Mouse (Mus musculus): Measurements from ENCODE around the gene Taar7d. TPM values are rescaled to one million over a fixed set of nuclear protein-coding genes. Genes with fewer than 3 reads are reported as not detected.

Taar7d gene
- polyA plus RNA-seq (2012; rRNA removed), result not detected in 2 replicates

DNA sequence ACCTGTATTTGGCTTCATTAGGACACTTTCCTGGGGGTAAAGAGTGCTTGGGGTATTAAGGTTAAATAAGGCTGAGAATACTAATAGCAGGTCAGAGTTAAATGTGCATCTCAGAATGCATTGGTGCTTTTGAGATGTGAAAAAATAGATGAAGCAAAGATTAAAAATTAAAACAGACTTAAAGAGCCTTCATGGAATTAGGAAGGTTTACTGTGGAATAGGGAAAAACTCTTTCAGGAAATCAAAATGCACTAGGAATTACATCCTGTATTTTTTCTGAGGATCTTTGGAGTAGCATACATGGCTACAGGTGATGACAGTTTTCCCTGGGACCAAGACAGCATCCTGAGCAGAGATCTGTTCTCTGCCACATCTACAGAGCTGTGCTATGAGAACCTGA lies at the start of gene Taar7d:
Gene Taar7d (plus strand): TSS at position 301 of the 400 bp plus-strand sequence.
- H3K36me3 ChIP-seq (ENCODE audit: control insufficient read depth, insufficient read depth, low read length), result no peaks in the 10 kb centered on the region
- no peak within 1 kb of the TSS for H3K4me3 ChIP-seq (ENCODE audit: control insufficient read depth, low read depth, low read length)
- H3K4me1 ChIP-seq (ENCODE audit: control insufficient read depth, insufficient read depth, low read length), result no peaks in the 10 kb centered on the region
- H3K27me3 ChIP-seq (ENCODE audit: control insufficient read depth, insufficient read depth, low read length), result no peaks in the 10 kb centered on the region
- no peak within 1 kb of the TSS for H3K27ac ChIP-seq (ENCODE audit: control insufficient read depth, insufficient read depth, low read depth, low read length)
- no peak for TF ChIP-seq POLR2A (IDR thresholded peaks at IDR 0.05; ENCODE audit: control insufficient read depth, low read depth, low read length)
- no peak for TF ChIP-seq CTCF (IDR thresholded peaks at IDR 0.05; ENCODE audit: control insufficient read depth, insufficient read depth, insufficient replicate concordance, low read depth, low read length)

DNA sequence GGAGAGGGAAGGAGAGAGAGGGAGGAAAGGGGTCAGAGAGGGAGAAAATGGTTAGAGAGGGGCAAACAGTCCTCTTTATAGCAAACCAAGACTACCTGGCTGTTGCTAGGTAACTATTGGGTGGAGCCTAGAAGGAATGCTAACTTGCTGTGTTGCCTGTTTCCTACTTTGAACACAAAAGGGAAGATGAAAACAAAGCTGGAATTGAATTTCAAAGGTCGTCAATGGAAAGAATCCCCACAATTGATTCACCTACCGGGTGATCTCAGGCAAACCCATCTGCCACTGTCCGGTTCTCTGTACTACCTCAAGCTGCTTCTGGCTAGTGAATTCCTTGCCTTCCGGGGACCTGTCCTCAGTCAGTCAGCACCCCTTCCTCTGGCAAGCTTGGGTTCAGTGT lies 49.1 kb upstream of the Taar7d start:
- H3K36me3 ChIP-seq (ENCODE audit: control insufficient read depth, insufficient read depth, low read length), result no peaks in the 10 kb centered on the region
- H3K27me3 ChIP-seq (ENCODE audit: control insufficient read depth, insufficient read depth, low read length), result no peaks in the 10 kb centered on the region
- TF ChIP-seq CTCF (IDR thresholded peaks at IDR 0.05; ENCODE audit: control insufficient read depth, insufficient read depth, insufficient replicate concordance, low read depth, low read length), result no peak
- no peaks in the 10 kb centered on the region for H3K4me1 ChIP-seq (ENCODE audit: control insufficient read depth, insufficient read depth, low read length)
- H3K4me3 ChIP-seq (ENCODE audit: control insufficient read depth, low read depth, low read length), result no peak overlapping the region
- no peak overlapping the region for H3K27ac ChIP-seq (ENCODE audit: control insufficient read depth, insufficient read depth, low read depth, low read length)

DNA sequence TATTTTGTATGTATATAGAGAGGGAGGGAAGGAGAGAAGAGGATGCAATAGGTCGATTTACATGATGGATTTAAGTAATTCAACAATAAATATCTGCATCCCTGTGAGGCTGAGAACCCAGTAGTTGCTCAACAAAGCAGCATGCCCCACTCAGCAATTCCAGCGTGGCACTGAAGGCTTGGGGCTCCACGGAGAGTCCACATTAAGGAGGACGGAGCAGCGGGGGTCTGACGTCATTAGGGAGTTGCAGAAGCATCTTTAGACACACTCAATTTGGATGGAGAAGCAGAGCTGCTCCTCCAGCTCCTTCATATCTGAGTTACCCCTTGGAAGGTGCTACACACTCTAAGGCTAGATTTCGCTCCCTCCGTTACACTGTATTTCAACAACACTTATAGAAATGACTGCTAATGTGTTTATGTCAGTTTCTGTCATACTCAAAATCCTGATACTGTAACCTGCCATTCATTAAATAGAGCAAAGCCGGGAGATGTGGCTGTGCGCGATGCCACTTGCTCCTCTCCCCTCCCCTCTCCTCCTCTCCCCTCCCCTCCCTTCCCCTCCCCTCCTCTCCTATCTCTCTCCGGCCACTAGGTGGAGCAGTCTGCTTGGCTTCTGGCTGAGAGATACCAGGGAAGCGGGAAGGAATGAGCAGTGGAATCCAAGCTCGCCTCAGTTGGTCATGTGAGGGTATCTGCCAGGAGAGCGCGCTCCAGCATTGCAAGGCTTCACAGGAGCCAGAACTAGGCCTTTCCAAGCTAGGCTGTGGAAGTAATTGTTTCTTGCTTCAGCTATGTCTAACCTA lies 47.9 kb upstream of the Taar7d start:
- no peaks in the 10 kb centered on the region for H3K4me1 ChIP-seq (ENCODE audit: control insufficient read depth, insufficient read depth, low read length)
- TF ChIP-seq POLR2A (IDR thresholded peaks at IDR 0.05; ENCODE audit: control insufficient read depth, low read depth, low read length), result no peak
- TF ChIP-seq CTCF (IDR thresholded peaks at IDR 0.05; ENCODE audit: control insufficient read depth, insufficient read depth, insufficient replicate concordance, low read depth, low read length), result peak; percentile 68; the same call in 1 of the 2 replicates
- no peak overlapping the region for H3K27ac ChIP-seq (ENCODE audit: control insufficient read depth, insufficient read depth, low read depth, low read length)
- H3K4me3 ChIP-seq (ENCODE audit: control insufficient read depth, low read depth, low read length), result no peak overlapping the region
- H3K27me3 ChIP-seq (ENCODE audit: control insufficient read depth, insufficient read depth, low read length), result no peaks in the 10 kb centered on the region
- H3K36me3 ChIP-seq (ENCODE audit: control insufficient read depth, insufficient read depth, low read length), result no peaks in the 10 kb centered on the region

DNA sequence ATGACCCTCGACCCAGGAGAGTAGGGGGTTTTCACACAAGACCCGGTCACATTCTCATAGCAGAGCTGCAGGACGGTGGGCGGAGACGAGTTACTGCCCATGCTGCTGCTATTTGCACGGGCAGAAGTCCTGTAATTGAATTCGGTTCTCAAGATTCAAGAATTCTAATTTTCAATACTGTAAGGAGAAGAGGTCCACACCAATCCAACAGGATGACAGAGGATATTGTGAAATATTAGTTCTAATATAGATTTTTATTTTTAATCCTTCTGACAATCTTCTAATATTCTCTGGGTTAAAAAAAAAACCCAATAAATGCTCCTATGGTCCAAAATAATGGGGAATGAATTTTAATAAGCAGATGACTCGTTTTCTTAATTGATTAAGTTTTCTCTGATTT lies 41.5 kb upstream of the Taar7d start, which contains the start of gene Taar6:
Gene Taar6 (minus strand): TSS at position 101 of the 400 bp plus-strand sequence.
- no peak within 1 kb of the TSS for H3K27ac ChIP-seq (ENCODE audit: control insufficient read depth, insufficient read depth, low read depth, low read length)
- no peaks in the 10 kb centered on the region for H3K36me3 ChIP-seq (ENCODE audit: control insufficient read depth, insufficient read depth, low read length)
- no peaks in the 10 kb centered on the region for H3K4me1 ChIP-seq (ENCODE audit: control insufficient read depth, insufficient read depth, low read length)
- H3K27me3 ChIP-seq (ENCODE audit: control insufficient read depth, insufficient read depth, low read length), result no peaks in the 10 kb centered on the region
- no peak within 1 kb of the TSS for H3K4me3 ChIP-seq (ENCODE audit: control insufficient read depth, low read depth, low read length)
- TF ChIP-seq POLR2A (IDR thresholded peaks at IDR 0.05; ENCODE audit: control insufficient read depth, low read depth, low read length) (no peak), CTCF (IDR thresholded peaks at IDR 0.05; ENCODE audit: control insufficient read depth, insufficient read depth, insufficient replicate concordance, low read depth, low read length) (no peak)

DNA sequence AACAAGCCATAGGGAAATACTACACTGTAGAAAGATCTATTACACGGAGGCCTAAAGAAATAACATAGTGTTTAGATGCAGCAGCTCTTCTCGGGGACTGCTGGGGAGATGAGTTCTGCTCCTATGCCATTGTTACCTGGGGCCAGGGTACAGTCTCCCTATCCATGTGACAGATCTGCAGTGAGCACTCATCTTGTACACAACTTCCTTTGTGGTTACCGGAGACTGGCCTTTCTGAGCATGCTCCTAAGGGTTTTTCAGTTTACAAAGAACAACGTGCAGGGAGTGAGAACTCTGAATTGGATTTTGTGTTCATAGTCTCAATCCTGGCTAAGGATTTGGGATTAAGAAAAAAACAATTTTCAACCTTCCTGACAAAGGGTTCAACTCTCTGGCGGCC lies 40.6 kb upstream of the Taar7d start:
- no peaks in the 10 kb centered on the region for H3K27me3 ChIP-seq (ENCODE audit: control insufficient read depth, insufficient read depth, low read length)
- H3K27ac ChIP-seq (ENCODE audit: control insufficient read depth, insufficient read depth, low read depth, low read length), result no peak overlapping the region
- no peaks in the 10 kb centered on the region for H3K36me3 ChIP-seq (ENCODE audit: control insufficient read depth, insufficient read depth, low read length)
- no peaks in the 10 kb centered on the region for H3K4me1 ChIP-seq (ENCODE audit: control insufficient read depth, insufficient read depth, low read length)
- no peak for TF ChIP-seq POLR2A (IDR thresholded peaks at IDR 0.05; ENCODE audit: control insufficient read depth, low read depth, low read length)
- no peak for TF ChIP-seq CTCF (IDR thresholded peaks at IDR 0.05; ENCODE audit: control insufficient read depth, insufficient read depth, insufficient replicate concordance, low read depth, low read length)
- H3K4me3 ChIP-seq (ENCODE audit: control insufficient read depth, low read depth, low read length), result no peak overlapping the region

DNA sequence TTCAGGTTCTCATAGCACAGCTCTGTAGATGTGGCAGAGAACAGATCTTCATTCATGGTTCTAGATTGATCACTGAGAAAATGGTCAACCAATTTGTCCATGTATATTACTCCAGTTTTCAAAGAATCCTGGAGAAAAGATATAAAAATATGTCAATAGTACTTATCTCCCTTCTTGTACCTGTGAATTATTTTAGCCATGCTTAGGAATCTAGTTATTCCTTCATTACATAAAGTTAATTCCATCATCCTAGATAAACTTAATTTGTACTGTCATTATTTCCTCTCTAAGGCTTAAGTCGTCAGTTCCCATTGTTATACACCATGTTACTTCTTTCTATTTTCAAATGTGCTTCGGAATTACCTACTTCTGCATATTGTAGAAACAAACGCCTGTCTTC lies 33.6 kb upstream of the Taar7d start, which contains the start of gene Taar7a:
Gene Taar7a (minus strand): TSS at position 101 of the 400 bp plus-strand sequence.
- TF ChIP-seq POLR2A (IDR thresholded peaks at IDR 0.05; ENCODE audit: control insufficient read depth, low read depth, low read length) (no peak), CTCF (IDR thresholded peaks at IDR 0.05; ENCODE audit: control insufficient read depth, insufficient read depth, insufficient replicate concordance, low read depth, low read length) (no peak)
- H3K27me3 ChIP-seq (ENCODE audit: control insufficient read depth, insufficient read depth, low read length), result no peaks in the 10 kb centered on the region
- H3K4me1 ChIP-seq (ENCODE audit: control insufficient read depth, insufficient read depth, low read length), result no peaks in the 10 kb centered on the region
- H3K36me3 ChIP-seq (ENCODE audit: control insufficient read depth, insufficient read depth, low read length), result no peaks in the 10 kb centered on the region
- H3K4me3 ChIP-seq (ENCODE audit: control insufficient read depth, low read depth, low read length), result no peak within 1 kb of the TSS
- no peak within 1 kb of the TSS for H3K27ac ChIP-seq (ENCODE audit: control insufficient read depth, insufficient read depth, low read depth, low read length)

DNA sequence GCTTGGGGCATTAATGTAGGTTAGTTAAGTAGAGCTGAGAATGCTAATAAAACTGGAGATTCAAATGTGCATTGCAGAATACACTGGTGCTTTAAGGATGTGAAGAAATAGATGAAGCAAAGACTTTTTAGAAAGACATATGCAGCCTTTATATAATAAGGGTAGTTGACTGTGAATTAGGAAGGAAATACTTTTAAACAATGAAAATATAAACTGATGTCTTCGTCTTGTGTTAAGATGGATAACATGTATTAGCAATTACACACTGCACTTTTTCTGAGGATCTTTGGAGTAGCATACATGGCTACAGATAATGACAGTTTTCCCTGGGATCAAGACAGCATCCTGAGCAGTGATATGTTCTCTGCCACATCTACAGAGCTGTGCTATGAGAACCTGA lies 27.4 kb upstream of the Taar7d start, which contains the start of gene Taar7b:
Gene Taar7b (plus strand): TSS at position 301 of the 400 bp plus-strand sequence.
- Histone ChIP-seq H3K27me3 (ENCODE audit: control insufficient read depth, insufficient read depth, low read length) (no peaks in the 10 kb centered on the region), H3K4me3 (ENCODE audit: control insufficient read depth, low read depth, low read length) (no peak within 1 kb of the TSS), H3K4me1 (ENCODE audit: control insufficient read depth, insufficient read depth, low read length) (no peaks in the 10 kb centered on the region), H3K27ac (ENCODE audit: control insufficient read depth, insufficient read depth, low read depth, low read length) (no peak within 1 kb of the TSS), H3K36me3 (ENCODE audit: control insufficient read depth, insufficient read depth, low read length) (no peaks in the 10 kb centered on the region)
- no peak for TF ChIP-seq CTCF (IDR thresholded peaks at IDR 0.05; ENCODE audit: control insufficient read depth, insufficient read depth, insufficient replicate concordance, low read depth, low read length)
- TF ChIP-seq POLR2A (IDR thresholded peaks at IDR 0.05; ENCODE audit: control insufficient read depth, low read depth, low read length), result no peak
